Comparison of ENCODE assay signal across 7 mouse cellular contexts in genomic region chr11:102061236-102061940, GRCm38 (mm10). TPM values are rescaled to one million over a fixed set of nuclear protein-coding genes. Genes with fewer than 3 reads are reported as not detected.
DNase-seq lines count a peak whose midpoint lies in the region; ATAC-seq lines count a peak whose summit lies in the region.

No protein-coding gene starts in this region.

- WGBS in intestine, embryonic 16.5 days, result 3% methylated on average over 23 of the region's 23 CpGs

- no peak overlapping the region for H3K27ac ChIP-seq in intestine, embryonic 16.5 days (ENCODE audit: low read length)

- no peaks in the 10 kb centered on the region for H3K9me3 ChIP-seq in intestine, embryonic 16.5 days (ENCODE audit: control insufficient read depth, low read length)

- peak overlapping the region; percentile 47 for H3K4me3 ChIP-seq in intestine, embryonic 16.5 days (ENCODE audit: low read length)

- peak overlapping the region; percentile 89 for H3K4me2 ChIP-seq in intestine, embryonic 16.5 days (ENCODE audit: low read depth, low read length)

- peaks cover 13% of the 10 kb centered on the region; the same call in 1 of the 2 replicates for H3K4me1 ChIP-seq in intestine, embryonic 16.5 days (ENCODE audit: control insufficient read depth, insufficient read depth, low read length)

- H3K9ac ChIP-seq in intestine, embryonic 16.5 days (ENCODE audit: low read depth, low read length), result peak overlapping the region; percentile 55

- H3K27me3 ChIP-seq in intestine, embryonic 16.5 days (replicated peaks; ENCODE audit: control insufficient read depth, insufficient read depth, low read length), result no peaks in the 10 kb centered on the region

- peak; percentile 69 for ATAC-seq in intestine, embryonic 16.5 days

- H3K36me3 ChIP-seq in intestine, embryonic 16.5 days (ENCODE audit: control insufficient read depth, insufficient read depth, low read length), result no peaks in the 10 kb centered on the region

- intact Hi-C loops in left cerebral cortex, postnatal 25 days (cut with DNase I), result loop anchor here (1.0 to 2.0 kb wide), 2 partner anchors 28 to 77 kb away; no protein-coding TSS in a partner anchor

- DNase-seq in adrenal gland, adult 2 months, result peak; percentile 74
- peak; percentile 72 for DNase-seq in embryo, embryonic 11.5 days (ENCODE audit: low read depth, low spot score)
- DNase-seq in gastrocnemius, postnatal 4 days (ENCODE audit: low spot score in 2 of 2), result peak; percentile 58 to 69
- peak; percentile 77 to 86 for DNase-seq in left cerebral cortex, postnatal 25 days (ENCODE audit: low spot score in 2 of 2)
- peak; percentile 82 for DNase-seq in mesoderm, embryonic 11.5 days (ENCODE audit: low read depth, low spot score)
- peak; percentile 67 to 72 for DNase-seq in right cerebral cortex, postnatal 36 days (ENCODE audit: low spot score in 2 of 2)

RNA-seq across cellular contexts. Expression of gene Cd300lg, which starts 20.1 kb away (rescaled TPM):
- total RNA-seq in adrenal gland, adult 2 months (2021), result 10 to 100 TPM; 28.1 to 58.7 TPM
- polyA plus RNA-seq in adrenal gland, adult 2 months (2012; rRNA removed), result 44.3 and 60.6 TPM in 2 replicates
- 10 to 100 TPM; 12.8 to 13.2 TPM for total RNA-seq in gastrocnemius, postnatal 4 days (2021)
- polyA plus RNA-seq in intestine, embryonic 16.5 days (2015; fragmentation: Nextera tagmentation; extraction: Ambion mirVana), result 1.9 and 2.0 TPM in 2 replicates
- total RNA-seq in left cerebral cortex, postnatal 25 days (2021), result not detected

RNA-seq across cellular contexts. Expression of gene Mpp2, which starts 26.9 kb away (rescaled TPM):
- total RNA-seq in adrenal gland, adult 2 months (2021), result 10 to 100 TPM in 1 of 2 experiments, 1 to 10 TPM in 1; 9.8 to 12.3 TPM
- 14.4 and 17.5 TPM in 2 replicates for polyA plus RNA-seq in adrenal gland, adult 2 months (2012; rRNA removed)
- total RNA-seq in gastrocnemius, postnatal 4 days (2021), result 1 to 10 TPM; 1.7 to 2.5 TPM
- 5.8 and 6.2 TPM in 2 replicates for polyA plus RNA-seq in intestine, embryonic 16.5 days (2015; fragmentation: Nextera tagmentation; extraction: Ambion mirVana)
- 100 to 1,000 TPM; 153 to 174 TPM for total RNA-seq in left cerebral cortex, postnatal 25 days (2021)

RNA-seq across cellular contexts. Expression of gene Mpp3, which starts 33.1 kb away (rescaled TPM):
- total RNA-seq in adrenal gland, adult 2 months (2021), result 10 to 100 TPM in 1 of 2 experiments, 1 to 10 TPM in 1; 7.8 to 13.5 TPM
- polyA plus RNA-seq in adrenal gland, adult 2 months (2012; rRNA removed), result 12.1 and 16.9 TPM in 2 replicates
- total RNA-seq in gastrocnemius, postnatal 4 days (2021), result 10 to 100 TPM; 55.8 to 95.9 TPM
- 5.7 and 6.5 TPM in 2 replicates for polyA plus RNA-seq in intestine, embryonic 16.5 days (2015; fragmentation: Nextera tagmentation; extraction: Ambion mirVana)
- total RNA-seq in left cerebral cortex, postnatal 25 days (2021), result 10 to 100 TPM; 71.2 to 72.9 TPM

RNA-seq across cellular contexts. Expression of gene Ppy, which starts 39.7 kb away (rescaled TPM):
- total RNA-seq in adrenal gland, adult 2 months (2021), result not detected
- polyA plus RNA-seq in adrenal gland, adult 2 months (2012; rRNA removed), result not detected in 2 replicates
- not detected for total RNA-seq in gastrocnemius, postnatal 4 days (2021)
- 3.9 and 6.0 TPM in 2 replicates for polyA plus RNA-seq in intestine, embryonic 16.5 days (2015; fragmentation: Nextera tagmentation; extraction: Ambion mirVana)
- not detected for total RNA-seq in left cerebral cortex, postnatal 25 days (2021)

RNA-seq across cellular contexts. Expression of gene Pyy, which starts 46.2 kb away (rescaled TPM):
- total RNA-seq in adrenal gland, adult 2 months (2021), result not detected
- not detected in 2 replicates for polyA plus RNA-seq in adrenal gland, adult 2 months (2012; rRNA removed)
- total RNA-seq in gastrocnemius, postnatal 4 days (2021), result not detected
- 62.9 and 67.0 TPM in 2 replicates for polyA plus RNA-seq in intestine, embryonic 16.5 days (2015; fragmentation: Nextera tagmentation; extraction: Ambion mirVana)
- total RNA-seq in left cerebral cortex, postnatal 25 days (2021), result not detected

Comparison
In these comparisons a context has a peak if more than half of its experiments do, and no peak if none do; other contexts are left out.
1. RNA of gene Cd300lg, which starts 20.1 kb away (total RNA-seq): 28.1 to 58.7 TPM in adrenal gland, adult 2 months and 12.8 to 13.2 TPM in gastrocnemius, postnatal 4 days; not detected in left cerebral cortex, postnatal 25 days; every median in the first group is over 10 times any median in the second.
2. RNA of gene Mpp2, which starts 26.9 kb away (total RNA-seq): 153 to 174 TPM in left cerebral cortex, postnatal 25 days; 9.8 to 12.3 TPM in adrenal gland, adult 2 months and 1.7 to 2.5 TPM in gastrocnemius, postnatal 4 days; every median in the first group is over 10 times any median in the second.
3. Peak in every context shown above with its lines, with median percentiles within 50 percentile points of each other: DNase-seq.